Mouse (Mus musculus): ENCODE results near the gene Rbm6.

DNA sequence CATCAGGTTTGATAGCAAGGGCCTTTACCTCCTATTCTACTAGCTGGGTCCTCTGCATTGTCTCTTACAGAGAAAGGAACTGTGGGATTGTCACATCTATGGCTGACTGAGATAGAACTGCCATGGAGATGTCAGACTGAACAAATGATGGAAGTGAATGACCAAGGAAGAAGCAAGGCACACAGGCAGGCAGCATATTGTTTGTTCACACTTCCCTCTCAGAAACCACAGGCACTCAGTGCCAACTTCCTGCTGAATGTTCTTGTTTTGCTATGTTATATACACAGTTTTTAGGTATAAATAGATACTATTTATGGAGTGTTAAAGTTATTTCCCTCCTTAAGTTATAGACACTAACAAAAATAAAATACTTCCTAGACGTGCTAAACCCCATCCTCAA lies 125.7 kb downstream of the Rbm6 start:
- no peak for TF ChIP-seq POLR2A (IDR thresholded peaks at IDR 0.05; ENCODE audit: extremely low read depth, insufficient read depth, low read length)
- TF ChIP-seq CTCF (IDR thresholded peaks at IDR 0.05; ENCODE audit: extremely low read depth, insufficient read depth, low read length): no peak

Measured in cortical plate, adult 2 months (tissue).